Mouse (Mus musculus): Measurements from ENCODE around the gene Gm49395.
A peak's percentile ranks its signal among the peaks of the same experiment; 100 is the strongest.

The Gm49395 gene

GRCm38 (mm10) chr13:115101355-115102191 lies at the start of gene Gm49395, which contains the start of gene Itga1:
Gene Gm49395, minus strand, starts transcription at chr13:115101921.
Gene Itga1, minus strand, starts transcription at chr13:115101964.
- peak; percentile 16 for DNase-seq

- no peak for DNase-seq
Measured at GRCm38 (mm10) chr13:115150602-115151001, 48.9 kb upstream of the Gm49395 start.

GRCm38 (mm10) chr13:115149849-115150248 lies 48.1 kb upstream of the Gm49395 start:
- DNase-seq = no peak

GRCm38 (mm10) chr13:115143575-115143974 lies 41.9 kb upstream of the Gm49395 start:
- DNase-seq = no peak

- DNase-seq = no peak
Measured at GRCm38 (mm10) chr13:115142066-115142465, 40.3 kb upstream of the Gm49395 start.

- DNase-seq = no peak
Measured at GRCm38 (mm10) chr13:115138513-115138912, 36.8 kb upstream of the Gm49395 start.

GRCm38 (mm10) chr13:115136761-115137160 lies 35.0 kb upstream of the Gm49395 start:
- DNase-seq = no peak

- no peak for DNase-seq
Measured at GRCm38 (mm10) chr13:115132435-115132834, 30.7 kb upstream of the Gm49395 start.

- DNase-seq = no peak
Measured at GRCm38 (mm10) chr13:115131381-115131780, 29.7 kb upstream of the Gm49395 start.

- DNase-seq = no peak
Measured at GRCm38 (mm10) chr13:115130035-115130434, 28.3 kb upstream of the Gm49395 start.

- no peak for DNase-seq
Measured at GRCm38 (mm10) chr13:115127826-115128225, 26.1 kb upstream of the Gm49395 start.

- DNase-seq = no peak
Measured at GRCm38 (mm10) chr13:115126534-115126933, 24.8 kb upstream of the Gm49395 start.

- DNase-seq = no peak
Measured at GRCm38 (mm10) chr13:115125130-115125529, 23.4 kb upstream of the Gm49395 start.

- DNase-seq = no peak
Measured at GRCm38 (mm10) chr13:115124521-115124920, 22.8 kb upstream of the Gm49395 start.

GRCm38 (mm10) chr13:115118756-115119155 lies 17.0 kb upstream of the Gm49395 start:
- no peak for DNase-seq

- no peak for DNase-seq
Measured at GRCm38 (mm10) chr13:115118195-115118594, 16.5 kb upstream of the Gm49395 start.

GRCm38 (mm10) chr13:115116930-115117621 lies 15.4 kb upstream of the Gm49395 start:
- DNase-seq = no peak

- DNase-seq = no peak
Measured at GRCm38 (mm10) chr13:115109628-115110027, 7.9 kb upstream of the Gm49395 start.

GRCm38 (mm10) chr13:115107436-115107835 lies 5.7 kb upstream of the Gm49395 start:
- DNase-seq = no peak

- no peak for DNase-seq
Measured at GRCm38 (mm10) chr13:115106183-115106582, 4.5 kb upstream of the Gm49395 start.

- DNase-seq = no peak
Measured at GRCm38 (mm10) chr13:115102754-115103153, 1.0 kb upstream of the Gm49395 start.

- DNase-seq = no peak
Measured at GRCm38 (mm10) chr13:115100381-115101177, 1.1 kb downstream of the Gm49395 start.

- DNase-seq = no peak
Measured at GRCm38 (mm10) chr13:115099381-115099780, 2.3 kb downstream of the Gm49395 start.

All from right cerebral cortex, adult 18-20 months (tissue).